Mouse (Mus musculus): ENCODE results near the gene Ttc39b. TPM values are rescaled to one million over a fixed set of nuclear protein-coding genes. Genes with fewer than 3 reads are reported as not detected.
A peak's percentile ranks its signal among the peaks of the same experiment; 100 is the strongest.

Gene Ttc39b
- polyA plus RNA-seq, 1 experiment from 2014 or later: 5.1 TPM

- no peak overlapping the region for H3K27ac ChIP-seq (replicated peaks)
- H3K9me3 ChIP-seq (replicated peaks): no peaks in the 10 kb centered on the region
- H3K4me2 ChIP-seq (replicated peaks): no peak overlapping the region
- no peaks in the 10 kb centered on the region for H3K36me3 ChIP-seq
- H3K4me3 ChIP-seq (replicated peaks): no peak overlapping the region
- H3K4me1 ChIP-seq: peaks cover 12% of the 10 kb centered on the region
- no peaks in the 10 kb centered on the region for H3K27me3 ChIP-seq
- WGBS: 72% methylated on average over 3 of the region's 3 CpGs
- no peak overlapping the region for H3K9ac ChIP-seq
- no peak for ATAC-seq (ENCODE audit: insufficient number of reproducible peaks, low FRiP score, low TSS enrichment, low read depth)
Measured at GRCm38 (mm10) chr4:83316718-83317117, 7.3 kb downstream of the Ttc39b start.

- no peak overlapping the region for H3K9ac ChIP-seq
- H3K27me3 ChIP-seq: no peaks in the 10 kb centered on the region
- H3K4me2 ChIP-seq (replicated peaks): no peak overlapping the region
- no peaks in the 10 kb centered on the region for H3K36me3 ChIP-seq
- 66% methylated on average over 4 of the region's 4 CpGs for WGBS
- 0 out of 2 replicates have a peak overlapping the region, but pooled peaks have one; percentile 22 for H3K27ac ChIP-seq (replicated peaks)
- peaks cover 12% of the 10 kb centered on the region for H3K4me1 ChIP-seq
- no peak for ATAC-seq (ENCODE audit: insufficient number of reproducible peaks, low FRiP score, low TSS enrichment, low read depth)
- no peak overlapping the region for H3K4me3 ChIP-seq (replicated peaks)
- H3K9me3 ChIP-seq (replicated peaks): no peaks in the 10 kb centered on the region
Measured at GRCm38 (mm10) chr4:83315930-83316329, 8.1 kb downstream of the Ttc39b start.

GRCm38 (mm10) chr4:83314922-83315881 lies 8.9 kb downstream of the Ttc39b start:
- Histone ChIP-seq H3K9me3 (replicated peaks) (no peaks in the 10 kb centered on the region), H3K4me2 (replicated peaks) (peak overlapping the region; percentile 22), H3K36me3 (no peaks in the 10 kb centered on the region), H3K9ac (no peak overlapping the region), H3K27ac (replicated peaks) (0 out of 2 replicates have a peak overlapping the region, but pooled peaks have one; percentile 22), H3K4me1 (peaks cover 12% of the 10 kb centered on the region), H3K27me3 (no peaks in the 10 kb centered on the region), H3K4me3 (replicated peaks) (peak overlapping the region; percentile 11)
- 43% methylated on average over 13 of the region's 13 CpGs for WGBS
- ATAC-seq (ENCODE audit: insufficient number of reproducible peaks, low FRiP score, low TSS enrichment, low read depth): no peak

DNA sequence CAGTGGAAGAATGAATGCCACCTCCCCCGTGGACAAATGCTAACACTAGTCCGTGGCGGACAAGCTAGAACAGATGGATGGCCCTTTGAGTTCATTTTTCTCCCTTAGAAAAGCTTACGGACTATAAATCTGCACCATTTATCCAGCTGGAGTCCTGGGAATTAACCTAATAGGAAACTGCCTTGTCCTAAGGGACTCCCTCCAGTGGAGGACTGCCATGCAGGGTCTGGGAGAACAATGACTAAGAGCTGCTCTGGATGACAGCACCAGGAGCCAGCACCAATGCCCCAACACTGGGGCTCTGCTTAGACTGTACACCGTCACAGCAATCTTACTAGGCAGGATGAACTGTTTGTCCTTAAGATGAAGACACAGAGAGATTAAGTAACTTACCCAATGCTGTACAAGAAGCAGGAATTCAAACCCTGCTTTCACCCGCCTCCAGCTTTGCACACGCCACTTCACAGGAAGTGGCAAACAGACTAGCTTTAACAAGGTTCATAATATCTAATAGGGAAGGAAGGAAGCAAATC lies 9.7 kb downstream of the Ttc39b start:
- H3K4me2 ChIP-seq (replicated peaks): no peak overlapping the region
- H3K36me3 ChIP-seq: no peaks in the 10 kb centered on the region
- ATAC-seq (ENCODE audit: insufficient number of reproducible peaks, low FRiP score, low TSS enrichment, low read depth): no peak
- WGBS: 83% methylated on average over 7 of the region's 7 CpGs
- H3K4me3 ChIP-seq (replicated peaks): no peak overlapping the region
- H3K27ac ChIP-seq (replicated peaks): no peak overlapping the region
- no peaks in the 10 kb centered on the region for H3K27me3 ChIP-seq
- peaks cover 12% of the 10 kb centered on the region for H3K4me1 ChIP-seq
- H3K9me3 ChIP-seq (replicated peaks): no peaks in the 10 kb centered on the region
- H3K9ac ChIP-seq: no peak overlapping the region

DNA sequence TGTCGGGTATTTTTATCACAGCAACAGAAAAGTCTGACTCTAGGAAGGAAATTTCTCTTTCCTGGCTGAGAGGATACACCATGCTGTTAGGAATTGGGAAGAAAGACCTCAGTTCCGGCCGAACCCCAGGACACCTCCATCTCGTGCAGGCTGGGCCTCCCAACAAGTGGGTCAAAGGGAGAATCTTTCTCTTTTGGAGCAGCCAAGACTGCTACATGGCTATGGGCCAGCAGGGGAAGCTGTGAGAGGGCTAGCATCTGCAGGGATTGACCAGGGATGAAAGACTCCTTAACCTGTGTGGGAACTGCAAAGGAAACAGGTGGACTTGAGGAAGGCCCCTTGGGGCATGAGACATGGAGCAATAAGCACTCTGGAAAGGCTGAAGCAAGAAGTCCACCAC lies 11.7 kb downstream of the Ttc39b start:
- Histone ChIP-seq H3K4me2 (replicated peaks) (no peak overlapping the region), H3K4me1 (peaks cover 19% of the 10 kb centered on the region), H3K27ac (replicated peaks) (no peak overlapping the region), H3K4me3 (replicated peaks) (no peak overlapping the region), H3K27me3 (no peaks in the 10 kb centered on the region), H3K9ac (no peak overlapping the region), H3K36me3 (no peaks in the 10 kb centered on the region), H3K9me3 (replicated peaks) (no peaks in the 10 kb centered on the region)
- ATAC-seq (ENCODE audit: insufficient number of reproducible peaks, low FRiP score, low TSS enrichment, low read depth): no peak
- 83% methylated on average over 4 of the region's 4 CpGs for WGBS

- no peaks in the 10 kb centered on the region for H3K27me3 ChIP-seq
- H3K4me2 ChIP-seq (replicated peaks): no peak overlapping the region
- H3K36me3 ChIP-seq: no peaks in the 10 kb centered on the region
- H3K4me3 ChIP-seq (replicated peaks): no peak overlapping the region
- H3K9ac ChIP-seq: no peak overlapping the region
- no peaks in the 10 kb centered on the region for H3K9me3 ChIP-seq (replicated peaks)
- 83% methylated on average over 8 of the region's 8 CpGs for WGBS
- peaks cover 19% of the 10 kb centered on the region for H3K4me1 ChIP-seq
- no peak for ATAC-seq (ENCODE audit: insufficient number of reproducible peaks, low FRiP score, low TSS enrichment, low read depth)
- no peak overlapping the region for H3K27ac ChIP-seq (replicated peaks)
Measured at GRCm38 (mm10) chr4:83311481-83311880, 12.6 kb downstream of the Ttc39b start.

DNA sequence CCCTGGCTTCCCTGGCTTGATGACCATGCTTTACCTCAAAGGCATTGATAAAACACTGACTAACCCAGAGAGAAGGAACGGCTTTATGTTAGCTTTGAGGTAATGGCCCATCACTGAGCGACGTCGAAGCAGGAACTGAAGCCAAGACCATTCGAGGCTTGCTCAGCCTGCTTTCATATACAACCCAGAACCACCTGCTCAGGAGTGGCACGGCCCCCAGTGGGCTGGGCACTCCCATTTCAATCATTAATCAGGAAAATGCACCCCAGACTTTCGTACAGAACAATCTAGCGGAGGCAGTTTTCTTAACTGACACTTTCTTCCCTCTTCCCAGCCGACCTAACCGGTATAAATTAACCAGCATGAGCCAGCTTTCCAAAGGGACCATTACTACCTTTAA lies 13.1 kb downstream of the Ttc39b start:
- Histone ChIP-seq H3K9ac (no peak overlapping the region), H3K4me2 (replicated peaks) (no peak overlapping the region), H3K27ac (replicated peaks) (no peak overlapping the region), H3K36me3 (no peaks in the 10 kb centered on the region), H3K4me3 (replicated peaks) (no peak overlapping the region), H3K9me3 (replicated peaks) (no peaks in the 10 kb centered on the region), H3K27me3 (no peaks in the 10 kb centered on the region), H3K4me1 (peaks cover 19% of the 10 kb centered on the region)
- 76% methylated on average over 10 of the region's 10 CpGs for WGBS
- ATAC-seq (ENCODE audit: insufficient number of reproducible peaks, low FRiP score, low TSS enrichment, low read depth): no peak

DNA sequence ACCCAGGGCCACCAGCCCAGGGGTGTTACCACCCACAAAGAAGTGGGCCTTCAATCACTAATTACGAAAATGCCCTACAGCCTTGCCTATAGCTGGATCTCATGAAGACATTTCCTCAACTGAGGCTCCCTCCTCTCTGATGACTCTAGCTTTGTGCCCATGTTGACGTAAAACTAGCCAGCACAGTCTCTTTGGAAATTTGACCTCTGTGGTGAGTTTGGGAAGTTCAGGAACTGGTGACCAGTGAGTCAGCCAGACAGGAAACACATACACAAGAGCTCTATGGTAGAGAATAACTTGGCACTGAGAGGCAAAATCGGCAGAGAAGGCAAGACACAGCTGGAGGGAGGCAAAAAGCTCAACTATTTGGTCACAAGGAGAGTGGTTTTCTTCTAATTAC lies 15.1 kb downstream of the Ttc39b start:
- no peaks in the 10 kb centered on the region for H3K9me3 ChIP-seq (replicated peaks)
- ATAC-seq (ENCODE audit: insufficient number of reproducible peaks, low FRiP score, low TSS enrichment, low read depth): no peak
- H3K36me3 ChIP-seq: no peaks in the 10 kb centered on the region
- H3K4me1 ChIP-seq: peaks cover 7% of the 10 kb centered on the region; the same call in 1 of the 2 replicates
- H3K27me3 ChIP-seq: no peaks in the 10 kb centered on the region
- H3K4me3 ChIP-seq (replicated peaks): no peak overlapping the region
- peak overlapping the region; percentile 28; the same call in 1 of the 2 replicates for H3K27ac ChIP-seq (replicated peaks)
- 61% methylated on average over 3 of the region's 3 CpGs for WGBS
- H3K4me2 ChIP-seq (replicated peaks): no peak overlapping the region
- no peak overlapping the region for H3K9ac ChIP-seq

DNA sequence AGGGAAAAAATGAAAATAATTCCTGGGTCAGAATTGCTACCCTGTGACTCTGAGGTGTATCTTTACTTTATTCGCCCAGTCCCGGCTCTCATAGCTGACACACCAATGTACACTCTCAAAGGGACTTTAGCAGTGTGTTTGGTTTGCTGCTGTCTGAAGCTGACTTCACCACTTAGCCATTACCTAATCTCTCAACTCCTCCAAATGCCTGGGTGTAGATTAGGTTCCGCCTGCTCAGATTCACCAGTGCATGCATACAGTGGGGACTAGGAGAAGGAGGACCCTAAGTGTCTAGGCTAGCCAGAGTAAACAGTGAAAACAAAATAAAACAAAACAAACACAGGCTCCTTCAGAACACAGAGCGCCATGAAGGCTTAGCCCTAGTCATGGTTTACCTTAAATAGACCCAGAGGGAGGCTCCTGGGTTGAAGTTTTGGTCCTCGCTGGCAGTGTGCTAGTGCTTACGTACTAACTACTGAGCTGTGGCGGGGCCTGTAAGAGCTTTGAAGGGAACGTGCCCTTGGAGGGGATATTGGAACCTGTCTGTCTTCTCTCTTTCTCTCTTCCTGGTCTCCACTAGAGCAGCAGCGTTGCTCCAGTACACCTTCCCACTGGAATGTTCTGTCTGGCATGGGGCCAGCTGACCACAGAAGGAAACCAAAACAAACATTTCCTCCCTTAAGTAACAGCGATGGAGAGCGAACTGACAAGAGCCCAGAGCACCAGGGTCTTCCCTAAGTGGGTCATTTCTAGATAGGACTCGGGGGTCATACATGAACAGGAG lies 16.2 kb downstream of the Ttc39b start:
- 63% methylated on average over 12 of the region's 12 CpGs for WGBS
- H3K9ac ChIP-seq: no peak overlapping the region
- peaks cover 7% of the 10 kb centered on the region; the same call in 1 of the 2 replicates for H3K4me1 ChIP-seq

DNA sequence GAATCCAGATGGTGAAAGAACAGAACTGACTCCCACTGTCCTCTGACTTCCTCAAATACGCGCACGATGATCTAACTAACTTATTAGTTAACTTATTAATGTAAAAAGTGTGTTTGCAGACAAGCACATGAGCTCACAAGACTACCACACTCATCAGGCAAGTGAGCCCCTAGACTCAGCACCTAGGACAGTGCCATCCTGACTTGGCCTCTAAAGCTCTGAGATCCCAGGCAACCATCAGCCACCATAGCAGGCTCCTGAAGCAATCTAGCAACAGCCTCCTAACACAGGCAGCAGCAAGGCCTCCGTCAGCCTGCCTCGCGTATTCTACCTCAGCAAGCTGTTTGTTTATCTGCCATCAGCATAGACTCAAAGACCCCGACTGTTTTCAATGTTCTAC lies 17.2 kb downstream of the Ttc39b start:
- Histone ChIP-seq H3K9me3 (replicated peaks) (no peaks in the 10 kb centered on the region), H3K9ac (no peak overlapping the region), H3K4me2 (replicated peaks) (no peak overlapping the region), H3K27me3 (no peaks in the 10 kb centered on the region), H3K4me1 (peaks cover 7% of the 10 kb centered on the region; the same call in 1 of the 2 replicates), H3K4me3 (replicated peaks) (no peak overlapping the region), H3K27ac (replicated peaks) (no peak overlapping the region), H3K36me3 (no peaks in the 10 kb centered on the region)
- 90% methylated on average over 7 of the region's 7 CpGs for WGBS
- no peak for ATAC-seq (ENCODE audit: insufficient number of reproducible peaks, low FRiP score, low TSS enrichment, low read depth)

More for the DNA sequence above, 16.2 kb downstream of the Ttc39b start:
- H3K27me3 ChIP-seq: no peaks in the 10 kb centered on the region
- H3K4me3 ChIP-seq (replicated peaks): no peak overlapping the region
- no peaks in the 10 kb centered on the region for H3K9me3 ChIP-seq (replicated peaks)
- ATAC-seq (ENCODE audit: insufficient number of reproducible peaks, low FRiP score, low TSS enrichment, low read depth): no peak
- no peak overlapping the region for H3K4me2 ChIP-seq (replicated peaks)
- H3K27ac ChIP-seq (replicated peaks): peak overlapping the region; percentile 44; the same call in 1 of the 2 replicates
- no peaks in the 10 kb centered on the region for H3K36me3 ChIP-seq

GRCm38 (mm10) chr4:83305099-83305498 lies 19.0 kb downstream of the Ttc39b start:
- H3K27ac ChIP-seq (replicated peaks): no peak overlapping the region
- peaks cover 10% of the 10 kb centered on the region; the same call in 1 of the 2 replicates for H3K4me1 ChIP-seq
- no peak overlapping the region for H3K4me2 ChIP-seq (replicated peaks)
- no peak for ATAC-seq (ENCODE audit: insufficient number of reproducible peaks, low FRiP score, low TSS enrichment, low read depth)
- WGBS: 82% methylated on average over 2 of the region's 2 CpGs
- no peaks in the 10 kb centered on the region for H3K9me3 ChIP-seq (replicated peaks)
- H3K4me3 ChIP-seq (replicated peaks): no peak overlapping the region
- no peaks in the 10 kb centered on the region for H3K36me3 ChIP-seq
- H3K9ac ChIP-seq: no peak overlapping the region
- H3K27me3 ChIP-seq: no peaks in the 10 kb centered on the region

Measured in embryonic facial prominence, embryonic 15.5 days (tissue).